Mouse (Mus musculus) CD4-positive helper T cell, adult 2 months (primary cell): ENCODE measurements around the gene Dck.

Experiments
- DNase-seq: peaks from one replicate; pipeline ENCODE4 v3.0.0-alpha.2; 2012; ENCODE audit warnings: low read depth, missing footprints, low spot score

The Dck gene

GRCm38 (mm10) chr5:88791256-88792245 is 26.8 kb downstream of the Dck start:
- DNase-seq = peak; percentile 52

- no peak for DNase-seq
Measured at GRCm38 (mm10) chr5:88793676-88794075, 28.9 kb downstream of the Dck start.

- no peak for DNase-seq
Measured at GRCm38 (mm10) chr5:88795910-88796584, 31.3 kb downstream of the Dck start.

GRCm38 (mm10) chr5:88796588-88796987 is 31.8 kb downstream of the Dck start:
- no peak for DNase-seq

GRCm38 (mm10) chr5:88797121-88797520 is 32.3 kb downstream of the Dck start:
- no peak for DNase-seq

- no peak for DNase-seq
Measured at GRCm38 (mm10) chr5:88805616-88806015, 40.8 kb downstream of the Dck start.

- no peak for DNase-seq
Measured at GRCm38 (mm10) chr5:88806278-88806677, 41.5 kb downstream of the Dck start.

- no peak for DNase-seq
Measured at GRCm38 (mm10) chr5:88807342-88807741, 42.5 kb downstream of the Dck start.

- DNase-seq = no peak
Measured at GRCm38 (mm10) chr5:88813188-88813587, 48.4 kb downstream of the Dck start.

GRCm38 (mm10) chr5:88814552-88814951 is 49.8 kb downstream of the Dck start:
- DNase-seq = no peak

GRCm38 (mm10) chr5:88821542-88821941 is 56.7 kb downstream of the Dck start:
- DNase-seq = no peak

GRCm38 (mm10) chr5:88824838-88825237 is 60.0 kb downstream of the Dck start:
- no peak for DNase-seq

- DNase-seq = no peak
Measured at GRCm38 (mm10) chr5:88829835-88830571, 65.2 kb downstream of the Dck start.

- DNase-seq = no peak
Measured at GRCm38 (mm10) chr5:88830880-88831279, 66.1 kb downstream of the Dck start.

GRCm38 (mm10) chr5:88831935-88832334 is 67.1 kb downstream of the Dck start:
- DNase-seq = no peak
